Mouse (Mus musculus) hindbrain, postnatal 0 days (tissue): ENCODE data around the gene Ap1m2. TPM values are rescaled to one million over a fixed set of nuclear protein-coding genes. Genes with fewer than 3 reads are reported as not detected.
"Not testable (repeated sequence)": the region's sequence is repeated elsewhere in the genome, so short reads cannot be mapped to it uniquely, and the experiment has no call there.

Source experiments
- ATAC-seq: fragments of 200-750 bp; cut with Nextera tagmentation; 2 replicates; pipeline ENCODE4 v1.8.0; 2017; ENCODE audit warnings: mild to moderate bottlenecking, moderate TSS enrichment, moderate library complexity
- DNase-seq: peaks from one replicate; pipeline ENCODE4 v3.0.0-alpha.2; 2015; ENCODE audit warnings: low spot score
- H3K27ac ChIP-seq: fragments of 300-500 bp; sonication (generic); 2 replicates; pipeline ENCODE4 v1.5.1; 2014; ENCODE audit warnings: mild to moderate bottlenecking
- H3K27me3 ChIP-seq: fragments of 300-500 bp; sonication (generic); 2 replicates; pipeline ENCODE4 v1.6.1; 2014; ENCODE audit warnings: low read length, mixed read lengths; ENCODE audit not compliant: insufficient read depth
- H3K36me3 ChIP-seq: fragments of 300-500 bp; sonication (generic); 2 replicates; pipeline ENCODE4 v1.6.1; 2014; ENCODE audit warnings: low read length, mixed read lengths; ENCODE audit not compliant: insufficient read depth
- H3K4me1 ChIP-seq: fragments of 300-500 bp; sonication (generic); 2 replicates; pipeline ENCODE4 v1.6.1; 2014; ENCODE audit warnings: antibody characterized with exemption, low read length, mixed read lengths; ENCODE audit not compliant: insufficient read depth
- H3K4me2 ChIP-seq: fragments of 300-500 bp; sonication (generic); 2 replicates; pipeline ENCODE4 v1.6.1; 2014; ENCODE audit warnings: low read depth, mild to moderate bottlenecking, low read length, moderate library complexity, mixed read lengths
- H3K4me3 ChIP-seq: fragments of 300-500 bp; sonication (generic); 2 replicates; pipeline ENCODE4 v1.5.1; 2014; ENCODE audit warnings: low read length
- H3K9ac ChIP-seq: fragments of 300-500 bp; sonication (generic); replicated peaks from 2 replicates; pipeline ENCODE4 v1.6.1; 2014; ENCODE audit warnings: mild to moderate bottlenecking, low read length, moderate library complexity, mixed read lengths
- H3K9me3 ChIP-seq: fragments of 300-500 bp; sonication (generic); 2 replicates; pipeline ENCODE4 v1.6.1; 2016; ENCODE audit warnings: low read length, mixed read lengths
- CTCF ChIP-seq: IDR thresholded peaks from 2 replicates; pipeline ENCODE4 v1.5.1; 2016; ENCODE audit warnings: antibody characterized with exemption, control low read depth, low read depth
- WGBS: fragments of 180-500 bp; shearing (Covaris S2); extraction: QIAGEN DNeasy Blood & Tissue Kit; methylation state at CpG from one replicate; pipeline ENCODE4 v1.1.7; 2014; 5-methylcytosine and 5-hydroxymethylcytosine counted together
- polyA plus RNA-seq: library from polyadenylated mRNA; unstranded; fragments of >200 nt; fragmentation: Nextera tagmentation; extraction: Ambion mirVana; gene quantifications from 2 replicates; pipeline ENCODE4 v1.2.1, GENCODE M21; 2015
- total RNA-seq: library from RNA; depleted of rRNA; stranded (reverse); fragments of >200 nt; gene quantifications from 2 replicates; pipeline ENCODE4 v1.2.3, GENCODE M21; 2014

Ap1m2 gene
- total and polyA plus RNA-seq, 2 experiments from 2014 or later: 2.5 to 3.9 TPM

- TF ChIP-seq CTCF: no peak
- no peaks in the 10 kb centered on the region; the same call in 1 of the 2 replicates for H3K36me3 ChIP-seq
- ATAC-seq: no peak
- WGBS: 81% methylated on average over 3 of the region's 3 CpGs
- DNase-seq: no peak
- no peak overlapping the region for H3K9ac ChIP-seq
- H3K27me3 ChIP-seq: no peaks in the 10 kb centered on the region
- H3K4me2 ChIP-seq: no peak overlapping the region
- 0 out of 2 replicates have a peak, but pooled peaks cover 6% of the 10 kb centered on the region for H3K4me1 ChIP-seq
- H3K27ac ChIP-seq: no peak overlapping the region
- H3K9me3 ChIP-seq: no peaks in the 10 kb centered on the region
- H3K4me3 ChIP-seq: no peak overlapping the region
Observed at GRCm38 (mm10) chr9:21328041-21328440, 15.9 kb upstream of the Ap1m2 start.

- ATAC-seq (no peak), DNase-seq (no peak)
- 70% methylated on average over 3 of the region's 3 CpGs for WGBS
- H3K4me2 ChIP-seq: no peak overlapping the region
- no peaks in the 10 kb centered on the region for H3K27me3 ChIP-seq
- H3K27ac ChIP-seq: no peak overlapping the region
- H3K9me3 ChIP-seq: no peaks in the 10 kb centered on the region
- H3K4me1 ChIP-seq: 0 out of 2 replicates have a peak, but pooled peaks cover 4% of the 10 kb centered on the region
- no peaks in the 10 kb centered on the region; the same call in 1 of the 2 replicates for H3K36me3 ChIP-seq
- no peak overlapping the region for H3K9ac ChIP-seq
- H3K4me3 ChIP-seq: no peak overlapping the region
- TF ChIP-seq CTCF: no peak
Observed at GRCm38 (mm10) chr9:21327569-21327968, 15.4 kb upstream of the Ap1m2 start.

- Histone ChIP-seq H3K9ac (no peak overlapping the region), H3K4me3 (no peak overlapping the region), H3K36me3 (no peaks in the 10 kb centered on the region; the same call in 1 of the 2 replicates), H3K27me3 (no peaks in the 10 kb centered on the region), H3K9me3 (no peaks in the 10 kb centered on the region), H3K4me2 (no peak overlapping the region), H3K27ac (no peak overlapping the region), H3K4me1 (peaks cover 10% of the 10 kb centered on the region; the same call in 1 of the 2 replicates)
- TF ChIP-seq CTCF: no peak
- WGBS: 93% methylated on average over 11 of the region's 11 CpGs
- ATAC-seq (no peak), DNase-seq (no peak)
Observed at GRCm38 (mm10) chr9:21324269-21324668, 12.1 kb upstream of the Ap1m2 start.

- not testable (repeated sequence) for DNase-seq, H3K4me3 ChIP-seq, H3K27me3 ChIP-seq, H3K36me3 ChIP-seq, H3K9ac ChIP-seq, ATAC-seq, H3K27ac ChIP-seq, H3K9me3 ChIP-seq
- 88% methylated on average over 7 of the region's 8 CpGs for WGBS
- 0 out of 2 replicates have a peak overlapping the region, but pooled peaks have one; percentile 65 for H3K4me2 ChIP-seq
- H3K4me1 ChIP-seq: peaks cover 10% of the 10 kb centered on the region; the same call in 1 of the 2 replicates
Observed at GRCm38 (mm10) chr9:21322917-21323297, 10.8 kb upstream of the Ap1m2 start.

GRCm38 (mm10) chr9:21322211-21322916 is 10.2 kb upstream of the Ap1m2 start:
- DNase-seq: no peak
- Histone ChIP-seq H3K27me3 (no peaks in the 10 kb centered on the region), H3K4me2 (peak overlapping the region; percentile 65), H3K9ac (no peak overlapping the region), H3K4me1 (peaks cover 8% of the 10 kb centered on the region; the same call in 1 of the 2 replicates), H3K4me3 (no peak overlapping the region), H3K9me3 (no peaks in the 10 kb centered on the region), H3K36me3 (no peaks in the 10 kb centered on the region; the same call in 1 of the 2 replicates), H3K27ac (no peak overlapping the region)
- WGBS: 76% methylated on average over 19 of the region's 19 CpGs
- no peak for TF ChIP-seq CTCF
- no peak for ATAC-seq

- peaks cover 7% of the 10 kb centered on the region; the same call in 1 of the 2 replicates for H3K4me1 ChIP-seq
- ATAC-seq (no peak), DNase-seq (peak; percentile 13)
- H3K4me2 ChIP-seq: peak overlapping the region; percentile 65
- H3K27ac ChIP-seq: no peak overlapping the region; the same call in 1 of the 2 replicates
- TF ChIP-seq CTCF: no peak
- H3K27me3 ChIP-seq: no peaks in the 10 kb centered on the region
- 13% methylated on average over 6 of the region's 6 CpGs for WGBS
- H3K36me3 ChIP-seq: no peaks in the 10 kb centered on the region; the same call in 1 of the 2 replicates
- H3K9me3 ChIP-seq: no peaks in the 10 kb centered on the region
- H3K4me3 ChIP-seq: peak overlapping the region; percentile 58
- H3K9ac ChIP-seq: peak overlapping the region; percentile 66
Observed at GRCm38 (mm10) chr9:21321513-21321835, 9.3 kb upstream of the Ap1m2 start.
